Mouse (Mus musculus) limb, embryonic 10.5 days (tissue): Measurements from ENCODE around the gene Scrn3. TPM values are rescaled to one million over a fixed set of nuclear protein-coding genes. Genes with fewer than 3 reads are reported as not detected.
A peak's percentile ranks its signal among the peaks of the same experiment; 100 is the strongest.

ENCODE experiments used
- DNase-seq: peaks from one replicate; pipeline ENCODE4 v3.0.0-alpha.2; 2017; ENCODE audit warnings: low spot score
- H3K27ac ChIP-seq: fragments of 300-500 bp; sonication (generic); 2 replicates; pipeline ENCODE4 v1.5.1; 2016; ENCODE audit warnings: mild to moderate bottlenecking
- H3K27me3 ChIP-seq: fragments of 300-500 bp; sonication (generic); 2 replicates; pipeline ENCODE4 v1.6.1; 2016; ENCODE audit warnings: low read depth, mild to moderate bottlenecking; ENCODE audit not compliant: poor library complexity, severe bottlenecking
- H3K36me3 ChIP-seq: fragments of 300-500 bp; sonication (generic); 2 replicates; pipeline ENCODE4 v1.6.1; 2016; ENCODE audit warnings: mild to moderate bottlenecking, moderate library complexity
- H3K4me1 ChIP-seq: fragments of 300-500 bp; sonication (generic); 2 replicates; pipeline ENCODE4 v1.6.1; 2016
- H3K4me3 ChIP-seq: fragments of 300-500 bp; sonication (generic); 2 replicates; pipeline ENCODE4 v1.5.1; 2016; ENCODE audit warnings: mild to moderate bottlenecking, moderate library complexity
- H3K9me3 ChIP-seq: fragments of 300-500 bp; sonication (generic); replicated peaks from 2 replicates; pipeline ENCODE4 v1.6.1; 2016; ENCODE audit warnings: mild to moderate bottlenecking
- WGBS: fragments of 180-500 bp; shearing (Covaris S2); methylation state at CpG from one replicate; pipeline ENCODE4 v1.1.7; 2016; 5-methylcytosine and 5-hydroxymethylcytosine counted together
- polyA plus RNA-seq: library from polyadenylated mRNA; unstranded; fragments of >200 nt; fragmentation: Nextera tagmentation; extraction: Ambion mirVana; gene quantifications from 2 replicates; pipeline ENCODE4 v1.2.1, GENCODE M21; 2016

The Scrn3 gene
- 14.7 and 16.5 TPM in 2 replicates for polyA plus RNA-seq

- peak; percentile 95 for DNase-seq
- Histone ChIP-seq H3K4me3 (peak within 1 kb of the TSS; percentile 76), H3K9me3 (no peaks in the 10 kb centered on the region), H3K36me3 (peaks cover 31% of the 10 kb centered on the region), H3K27me3 (no peaks in the 10 kb centered on the region), H3K4me1 (peaks cover 8% of the 10 kb centered on the region), H3K27ac (peak within 1 kb of the TSS; percentile 90)
- WGBS: under 1% methylated on average over 64 of the region's 64 CpGs
These were observed at the start of gene Scrn3, which contains the start of gene Cir1 for GRCm38 (mm10) chr2:73312152-73313116. Scrn3 (plus strand) TSS chr2:73312601. Cir1 (minus strand) TSS chr2:73312701.

- DNase-seq: no peak
- H3K9me3 ChIP-seq: no peaks in the 10 kb centered on the region
- 3% methylated on average over 16 of the region's 16 CpGs for WGBS
- H3K27ac ChIP-seq: peak overlapping the region; percentile 78
- peaks cover 68% of the 10 kb centered on the region for H3K27me3 ChIP-seq
- H3K4me1 ChIP-seq: peaks cover 38% of the 10 kb centered on the region
- H3K4me3 ChIP-seq: peak overlapping the region; percentile 57
- no peaks in the 10 kb centered on the region for H3K36me3 ChIP-seq
These were observed 49.1 kb upstream of the Scrn3 start for GRCm38 (mm10) chr2:73263172-73263765.

GRCm38 (mm10) chr2:73263794-73264610, 48.4 kb upstream of the Scrn3 start:
- Histone ChIP-seq H3K4me1 (peaks cover 39% of the 10 kb centered on the region), H3K9me3 (no peaks in the 10 kb centered on the region), H3K27me3 (peaks cover 75% of the 10 kb centered on the region), H3K27ac (peak overlapping the region; percentile 78), H3K36me3 (no peaks in the 10 kb centered on the region), H3K4me3 (peak overlapping the region; percentile 57)
- DNase-seq: peak; percentile 72
- under 1% methylated on average over 38 of the region's 38 CpGs for WGBS

- Histone ChIP-seq H3K9me3 (no peaks in the 10 kb centered on the region), H3K4me1 (peaks cover 44% of the 10 kb centered on the region), H3K27ac (no peak overlapping the region), H3K4me3 (peak overlapping the region; percentile 57), H3K36me3 (no peaks in the 10 kb centered on the region), H3K27me3 (peaks cover 82% of the 10 kb centered on the region)
- WGBS: 3% methylated on average over 11 of the region's 11 CpGs
- DNase-seq: peak; percentile 57
These were observed 47.7 kb upstream of the Scrn3 start for GRCm38 (mm10) chr2:73264611-73265195.

- Histone ChIP-seq H3K27ac (no peak overlapping the region), H3K27me3 (peaks cover 95% of the 10 kb centered on the region), H3K36me3 (no peaks in the 10 kb centered on the region), H3K4me1 (peaks cover 55% of the 10 kb centered on the region), H3K9me3 (no peaks in the 10 kb centered on the region), H3K4me3 (no peak overlapping the region)
- WGBS: 3% methylated on average over 5 of the region's 5 CpGs
- DNase-seq: peak; percentile 41
These were observed 46.4 kb upstream of the Scrn3 start for GRCm38 (mm10) chr2:73266011-73266410.

- Histone ChIP-seq H3K4me3 (no peak overlapping the region), H3K27me3 (peaks cover 100% of the 10 kb centered on the region), H3K27ac (no peak overlapping the region), H3K36me3 (no peaks in the 10 kb centered on the region), H3K4me1 (peaks cover 61% of the 10 kb centered on the region), H3K9me3 (no peaks in the 10 kb centered on the region)
- WGBS: 56% methylated on average over 1 of the region's 1 CpGs
- no peak for DNase-seq
These were observed 45.8 kb upstream of the Scrn3 start for GRCm38 (mm10) chr2:73266623-73267022.

- no peak overlapping the region for H3K4me3 ChIP-seq
- peaks cover 100% of the 10 kb centered on the region for H3K27me3 ChIP-seq
- H3K27ac ChIP-seq: no peak overlapping the region
- WGBS: 15% methylated on average over 3 of the region's 3 CpGs
- peaks cover 67% of the 10 kb centered on the region for H3K4me1 ChIP-seq
- H3K36me3 ChIP-seq: no peaks in the 10 kb centered on the region
- no peak for DNase-seq
- H3K9me3 ChIP-seq: no peaks in the 10 kb centered on the region
These were observed 45.2 kb upstream of the Scrn3 start for GRCm38 (mm10) chr2:73267231-73267630.

GRCm38 (mm10) chr2:73267818-73268217, 44.6 kb upstream of the Scrn3 start:
- DNase-seq: no peak
- no peak overlapping the region for H3K4me3 ChIP-seq
- no peaks in the 10 kb centered on the region for H3K36me3 ChIP-seq
- no peaks in the 10 kb centered on the region for H3K9me3 ChIP-seq
- WGBS: under 1% methylated on average over 4 of the region's 4 CpGs
- H3K27ac ChIP-seq: no peak overlapping the region
- H3K4me1 ChIP-seq: peaks cover 70% of the 10 kb centered on the region
- H3K27me3 ChIP-seq: peaks cover 100% of the 10 kb centered on the region

GRCm38 (mm10) chr2:73268281-73268680, 44.1 kb upstream of the Scrn3 start:
- H3K4me3 ChIP-seq: no peak overlapping the region
- no peak overlapping the region for H3K27ac ChIP-seq
- H3K36me3 ChIP-seq: no peaks in the 10 kb centered on the region
- 2% methylated on average over 12 of the region's 12 CpGs for WGBS
- peaks cover 100% of the 10 kb centered on the region for H3K27me3 ChIP-seq
- peaks cover 70% of the 10 kb centered on the region for H3K4me1 ChIP-seq
- no peaks in the 10 kb centered on the region for H3K9me3 ChIP-seq
- peak; percentile 58 for DNase-seq

- peaks cover 100% of the 10 kb centered on the region for H3K27me3 ChIP-seq
- H3K4me1 ChIP-seq: peaks cover 70% of the 10 kb centered on the region
- WGBS: 6% methylated on average over 8 of the region's 8 CpGs
- H3K4me3 ChIP-seq: no peak overlapping the region
- H3K9me3 ChIP-seq: no peaks in the 10 kb centered on the region
- no peak for DNase-seq
- H3K27ac ChIP-seq: no peak overlapping the region
- no peaks in the 10 kb centered on the region for H3K36me3 ChIP-seq
These were observed 43.5 kb upstream of the Scrn3 start for GRCm38 (mm10) chr2:73268836-73269395.

- DNase-seq: peak; percentile 65
- no peaks in the 10 kb centered on the region for H3K9me3 ChIP-seq
- peak overlapping the region; percentile 6; the same call in 1 of the 2 replicates for H3K4me3 ChIP-seq
- H3K27me3 ChIP-seq: peaks cover 100% of the 10 kb centered on the region
- no peaks in the 10 kb centered on the region for H3K36me3 ChIP-seq
- WGBS: 0% methylated on average over 17 of the region's 17 CpGs
- H3K27ac ChIP-seq: no peak overlapping the region
- H3K4me1 ChIP-seq: peaks cover 70% of the 10 kb centered on the region
These were observed 42.7 kb upstream of the Scrn3 start for GRCm38 (mm10) chr2:73269666-73270065.

- no peak overlapping the region for H3K27ac ChIP-seq
- DNase-seq: no peak
- H3K4me3 ChIP-seq: peak overlapping the region; percentile 53
- WGBS: under 1% methylated on average over 14 of the region's 14 CpGs
- peaks cover 67% of the 10 kb centered on the region for H3K4me1 ChIP-seq
- H3K27me3 ChIP-seq: peaks cover 100% of the 10 kb centered on the region
- H3K36me3 ChIP-seq: no peaks in the 10 kb centered on the region
- no peaks in the 10 kb centered on the region for H3K9me3 ChIP-seq
These were observed 42.3 kb upstream of the Scrn3 start for GRCm38 (mm10) chr2:73270071-73270592.
